Mouse (Mus musculus): Measurements from ENCODE around the gene Rer1.
A peak's percentile ranks its signal among the peaks of the same experiment; 100 is the strongest.

Gene Rer1

DNA sequence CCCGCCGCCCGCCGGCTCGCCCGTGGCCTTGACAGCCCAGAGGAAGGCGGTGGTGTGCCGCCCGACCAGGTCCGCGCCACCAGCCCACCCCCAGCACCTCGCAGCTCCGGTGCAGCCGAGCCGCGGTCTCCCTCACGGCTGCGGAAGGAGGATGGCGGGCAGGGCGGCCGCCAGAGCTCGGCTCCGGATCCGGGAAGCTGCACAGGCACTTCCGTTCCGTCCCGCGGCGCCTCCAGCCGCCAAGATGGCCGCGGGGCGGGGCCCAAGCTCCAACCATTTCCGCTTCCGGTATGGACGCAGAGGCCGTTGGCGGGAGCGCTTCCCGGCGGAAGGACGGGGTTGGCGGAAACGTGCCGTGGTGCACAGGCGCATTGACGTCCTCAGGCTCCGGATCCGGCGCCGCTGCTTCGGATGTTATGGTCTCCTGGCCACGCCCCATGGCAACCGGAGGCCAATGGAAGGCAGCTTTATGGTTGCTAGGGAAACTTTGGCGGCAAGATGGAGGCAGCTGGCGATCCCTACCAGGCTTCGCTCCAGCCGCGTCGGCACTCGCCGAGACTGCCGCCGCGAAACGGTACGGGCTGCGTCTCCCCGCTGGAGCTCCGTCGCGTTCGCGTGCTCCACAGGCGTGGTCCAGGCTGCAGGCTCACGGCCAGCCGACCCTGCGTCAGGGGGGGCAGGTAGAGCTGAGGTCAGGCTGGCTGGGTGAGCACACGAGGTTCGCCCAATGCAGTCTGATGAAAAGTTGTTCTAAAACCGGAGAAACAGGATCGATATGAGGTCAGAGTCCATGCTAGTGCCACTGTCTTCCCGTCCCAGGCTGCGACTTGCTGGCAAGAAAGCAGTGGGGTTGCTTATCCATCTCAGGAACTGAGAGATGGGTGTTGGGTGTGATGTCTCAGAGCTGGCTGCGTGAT, at the start of gene Rer1, which contains the start of gene Morn1:
Rer1 (minus strand) TSS at position 275 of the 917 bp plus-strand sequence.
Morn1 (plus strand) TSS at position 470 of the 917 bp plus-strand sequence.
- DNase-seq: peak; percentile 100

DNA sequence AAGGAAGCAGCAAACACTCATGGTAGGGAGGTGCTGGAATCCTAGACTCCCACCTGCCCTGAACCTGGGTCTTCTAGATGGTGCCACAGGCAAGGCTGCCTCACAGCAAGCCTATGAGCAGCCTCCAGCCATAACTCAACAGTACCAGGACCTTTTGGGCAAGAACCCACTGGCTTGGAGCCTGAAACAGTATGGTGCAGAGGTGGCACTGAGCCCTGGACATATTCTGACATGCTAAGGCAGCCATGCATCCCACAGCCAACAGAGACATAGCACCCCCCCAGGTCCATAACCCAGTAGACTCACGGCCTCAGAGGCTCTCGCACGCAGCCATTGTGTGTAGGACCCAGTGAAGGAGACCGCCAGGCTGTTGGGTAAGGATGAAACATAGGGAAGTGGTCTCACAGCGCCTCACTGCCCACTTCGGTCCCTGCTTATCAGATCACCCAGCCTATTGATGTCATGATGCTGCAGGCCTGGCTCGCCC, 48.5 kb upstream of the Rer1 start:
- peak; percentile 61 to 63 for DNase-seq

DNA sequence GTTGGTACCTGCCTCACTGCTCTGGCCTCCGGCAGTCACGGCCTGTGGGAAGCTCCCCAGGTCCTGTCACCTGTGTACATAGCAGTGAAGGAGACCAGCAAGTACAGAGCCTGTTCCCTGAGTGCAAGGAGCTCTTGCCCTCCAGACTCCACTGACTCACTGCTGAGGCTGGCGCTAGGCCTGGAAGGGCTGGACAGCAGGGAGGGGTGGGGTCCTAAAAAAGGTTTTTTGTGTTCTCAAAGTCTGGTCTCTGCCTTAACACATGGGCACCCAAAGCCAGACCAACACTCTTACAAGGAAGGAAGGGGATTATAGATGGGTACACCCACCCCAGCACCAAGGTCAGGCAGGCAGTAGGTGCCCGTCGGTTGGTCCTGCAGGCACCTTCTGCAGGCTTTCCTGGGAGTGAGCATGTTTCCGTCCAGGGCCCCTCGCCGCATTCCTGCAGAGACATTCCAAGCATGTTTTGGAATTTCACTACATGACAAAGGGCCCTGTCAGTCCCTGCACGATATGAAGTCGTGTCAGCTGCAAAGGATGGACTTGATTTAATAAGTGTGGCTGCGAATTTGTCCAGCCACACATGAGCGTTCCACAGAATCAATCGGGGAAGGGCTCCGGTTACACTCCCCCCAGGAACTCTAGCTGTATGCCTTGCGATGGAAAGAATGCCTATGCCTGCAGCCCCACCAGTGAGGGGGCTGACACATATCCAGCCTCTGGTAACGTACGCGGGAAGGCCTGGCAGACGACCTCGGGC, 47.7 kb upstream of the Rer1 start:
- peak in 1 of 2 experiments; percentile 37 for DNase-seq

DNA sequence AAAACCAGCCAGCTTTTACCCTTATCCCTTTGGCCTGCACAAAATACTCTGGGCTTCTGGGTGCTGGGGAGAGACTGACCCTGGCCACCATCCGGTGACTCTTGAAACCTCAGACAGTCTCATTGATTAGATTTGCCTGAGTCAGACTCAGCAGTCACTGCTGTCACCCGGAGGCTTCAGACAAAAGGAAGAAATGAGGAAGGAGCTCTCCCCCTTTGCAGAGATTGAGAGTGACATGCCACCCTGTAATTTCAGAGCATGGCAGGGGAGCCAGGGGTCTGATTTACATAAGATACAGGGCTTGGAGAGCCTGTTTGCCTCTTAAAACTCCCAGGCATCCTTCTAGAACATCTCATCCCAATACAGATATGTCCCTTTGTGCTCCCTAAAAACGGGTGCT, 47.0 kb upstream of the Rer1 start:
- DNase-seq: no peak

DNA sequence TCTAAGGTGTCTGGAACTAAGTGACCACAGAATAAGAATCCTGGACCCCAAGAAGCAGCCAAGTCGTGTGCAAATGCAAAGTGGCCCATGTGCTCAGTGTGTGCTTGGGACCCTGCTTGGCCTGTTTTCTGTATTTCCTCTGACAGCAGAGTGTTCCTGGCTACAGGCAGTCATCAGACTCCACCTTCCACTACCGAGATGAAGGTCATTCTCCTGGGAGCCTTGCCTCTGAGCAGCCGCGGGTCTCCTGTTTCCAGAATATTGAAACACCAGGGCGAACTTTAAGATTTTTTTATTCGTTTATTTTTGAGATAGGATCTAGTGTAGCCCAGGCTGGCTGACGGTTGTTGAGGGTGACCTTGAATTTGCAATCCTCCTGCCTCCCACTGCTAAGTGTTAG, 44.4 kb upstream of the Rer1 start:
- no peak for DNase-seq

DNA sequence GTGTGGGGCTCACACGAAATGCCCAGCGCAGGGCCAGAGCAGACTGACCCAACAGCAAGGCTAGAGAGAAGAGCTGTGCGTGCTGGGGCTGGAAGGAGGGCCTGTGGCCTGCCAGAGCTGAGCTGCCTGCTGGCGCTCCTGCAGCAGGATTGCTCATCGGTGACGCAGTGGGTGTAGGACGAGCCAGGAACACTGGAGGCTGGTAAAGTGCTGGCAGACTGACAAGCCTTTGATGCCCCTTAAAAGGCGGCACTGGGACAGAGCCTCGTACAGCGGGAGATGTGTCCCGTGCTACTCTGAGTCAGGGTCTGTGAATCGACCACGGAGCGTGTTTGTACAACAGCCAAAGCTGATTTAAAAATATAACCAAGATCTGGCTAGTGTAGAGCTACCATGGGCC, 43.8 kb upstream of the Rer1 start:
- DNase-seq: peak; percentile 88 to 91

DNA sequence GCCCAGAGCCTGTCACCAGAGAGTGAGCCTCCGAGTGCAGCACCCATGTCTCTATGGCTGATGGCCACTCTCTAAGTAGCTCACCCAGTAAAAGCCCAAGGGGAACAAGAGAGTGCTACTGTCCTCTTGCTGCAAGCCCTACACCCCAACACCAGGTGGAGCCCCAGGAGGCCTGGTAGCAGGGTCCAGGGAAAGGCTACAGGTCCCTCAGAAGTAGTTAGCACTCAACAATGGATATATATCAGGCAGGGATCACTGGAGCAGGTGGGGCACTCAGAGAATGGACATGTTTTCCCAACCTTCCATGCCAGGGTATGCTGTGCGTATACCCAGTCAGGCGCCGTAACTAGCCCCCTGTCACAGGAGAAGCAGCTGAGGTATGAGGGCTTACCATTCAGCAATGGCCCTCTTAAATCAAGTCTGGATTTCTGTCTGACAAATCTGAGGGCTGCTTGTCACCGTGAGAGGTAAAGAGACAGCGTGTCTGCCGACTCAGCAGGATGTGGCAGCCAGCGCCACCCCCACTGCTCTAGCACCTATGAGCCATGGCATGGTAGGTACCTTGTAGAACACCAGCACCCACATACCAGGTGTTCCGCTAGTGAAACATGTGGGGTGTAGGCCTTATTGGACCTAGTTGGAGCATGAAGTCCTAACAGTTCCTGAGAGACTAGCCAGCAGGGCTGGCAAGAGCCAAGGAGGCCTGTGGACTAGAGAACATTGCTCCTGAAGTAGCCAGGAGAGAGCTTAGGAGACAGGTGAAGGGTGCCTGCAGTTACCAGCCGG, 43.1 kb upstream of the Rer1 start:
- no peak for DNase-seq

DNA sequence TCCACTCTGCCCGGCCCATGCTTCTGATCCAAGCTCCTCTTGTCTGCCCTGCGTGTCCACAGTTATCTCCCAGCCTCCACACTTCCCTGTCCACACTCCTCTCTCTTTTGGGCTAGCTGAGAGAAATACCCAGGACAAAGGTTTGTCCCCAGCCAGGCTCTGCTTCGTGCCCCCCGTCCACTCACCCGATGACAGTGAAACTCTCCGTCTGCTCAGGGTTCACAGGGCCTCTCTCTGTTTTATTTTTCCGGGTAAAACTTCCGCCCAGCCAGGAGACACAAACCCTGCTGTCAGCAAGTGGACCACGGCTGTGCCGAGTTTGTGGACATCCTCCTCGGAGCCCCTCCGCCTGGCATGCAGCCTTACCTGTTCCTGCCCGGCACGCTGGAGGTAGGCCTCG, 42.2 kb upstream of the Rer1 start:
- DNase-seq: no peak

DNA sequence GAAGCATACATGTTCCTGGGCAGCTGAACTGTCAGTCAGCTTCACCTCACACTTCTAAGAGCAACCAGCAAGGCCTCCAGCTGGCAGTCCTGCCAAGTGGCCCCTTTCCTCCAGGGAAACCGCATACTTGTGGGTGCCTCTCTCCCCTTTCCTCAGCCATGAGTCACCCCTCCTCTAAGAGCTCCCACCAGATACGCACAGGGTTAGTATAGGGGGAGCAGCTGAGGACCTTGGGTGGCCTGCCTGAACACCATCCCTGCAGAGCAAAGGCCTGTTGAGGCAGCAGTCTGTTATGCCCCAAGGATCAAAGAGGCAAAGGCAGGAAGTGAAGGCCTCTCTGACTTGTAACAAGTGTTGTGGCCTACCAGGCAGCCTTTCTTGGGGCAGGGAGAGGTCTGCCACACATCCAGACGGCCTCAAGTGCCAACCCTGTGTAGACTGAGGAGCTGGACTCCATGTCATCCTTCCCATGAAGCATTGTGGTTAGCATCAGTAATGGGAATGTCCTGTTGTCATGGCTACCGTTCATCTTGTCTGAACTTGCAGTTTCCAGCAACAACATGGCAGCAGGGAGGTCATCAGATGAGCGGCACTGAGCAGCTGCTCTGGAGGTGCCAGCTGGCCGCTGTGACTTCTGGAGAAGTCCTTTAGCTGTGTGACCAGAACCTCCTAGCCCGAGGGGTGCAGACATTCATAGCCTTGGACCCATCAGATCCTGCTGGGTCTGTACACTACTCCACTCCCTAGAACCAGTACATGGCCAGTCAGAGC, 40.6 kb upstream of the Rer1 start:
- DNase-seq: no peak

DNA sequence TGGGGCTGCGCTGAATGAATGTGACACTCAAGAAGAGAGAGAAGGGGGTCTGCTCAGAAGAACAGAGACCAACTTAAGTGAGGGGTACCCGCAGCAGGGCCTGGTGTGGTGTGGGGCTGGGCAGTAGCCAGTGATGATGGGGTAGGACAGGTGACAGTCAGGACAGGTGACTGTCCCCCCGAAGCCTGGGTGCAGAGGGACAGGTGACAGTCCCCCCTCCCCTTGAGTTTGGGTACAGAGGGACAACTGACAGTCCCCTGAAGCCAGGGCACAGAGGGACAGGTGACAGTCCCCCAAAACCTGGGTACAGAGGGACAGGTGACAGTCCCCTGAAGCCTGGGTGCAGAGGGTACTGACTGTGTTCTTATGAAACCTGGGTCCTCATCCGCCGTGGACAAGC, 40.0 kb upstream of the Rer1 start:
- no peak for DNase-seq

DNA sequence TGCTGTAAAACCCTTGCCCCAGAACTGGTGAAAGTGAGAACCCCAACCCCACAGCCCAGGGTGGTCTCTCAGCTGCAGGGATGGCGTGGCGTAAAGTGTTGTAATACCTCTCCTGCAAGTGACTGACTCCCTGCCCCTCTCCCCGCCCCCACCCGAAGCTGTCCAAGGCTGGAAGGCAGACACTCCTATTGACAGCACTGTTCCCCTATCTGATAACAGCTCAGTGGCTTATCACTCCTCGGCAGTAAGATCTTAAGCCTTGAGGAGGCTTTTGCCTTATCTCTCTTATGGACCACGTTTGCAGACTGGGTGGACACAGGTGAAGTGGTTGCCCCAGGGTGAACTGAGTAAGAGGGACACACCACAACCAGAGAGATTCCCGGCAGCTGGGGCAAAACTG, 39.1 kb upstream of the Rer1 start:
- DNase-seq: no peak

DNA sequence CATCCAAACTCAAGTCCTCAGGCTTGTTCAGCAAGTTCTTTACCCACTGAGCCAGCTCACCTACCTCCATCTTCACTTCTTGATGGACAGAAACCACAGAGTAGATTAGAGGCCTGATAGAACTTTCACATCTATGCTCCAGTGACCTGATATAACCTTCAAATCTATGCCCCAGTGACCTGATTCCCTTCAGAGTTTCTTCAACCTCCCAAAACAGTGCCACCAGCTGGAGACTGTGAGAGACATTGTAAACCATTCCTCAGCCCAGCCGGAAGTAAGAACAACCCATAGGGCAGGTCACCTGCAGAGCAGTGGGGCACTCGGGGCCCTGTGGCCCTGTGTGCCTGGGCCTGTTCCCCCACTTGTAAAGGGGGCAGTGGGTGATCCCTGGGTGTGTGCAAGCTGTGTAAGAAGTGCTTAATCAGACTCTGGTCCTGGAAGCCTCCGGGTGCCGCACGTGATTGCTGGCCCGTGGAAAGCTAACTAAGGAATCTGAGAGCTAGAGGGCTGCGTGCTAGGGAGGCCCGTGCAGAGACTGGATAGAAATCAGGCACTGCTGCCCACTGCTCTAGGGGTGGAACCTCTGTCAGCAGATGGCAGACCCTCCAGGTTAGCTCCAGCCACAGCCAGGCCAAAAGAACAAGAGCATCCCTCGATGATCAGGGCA, 37.8 kb upstream of the Rer1 start:
- no peak for DNase-seq

DNA sequence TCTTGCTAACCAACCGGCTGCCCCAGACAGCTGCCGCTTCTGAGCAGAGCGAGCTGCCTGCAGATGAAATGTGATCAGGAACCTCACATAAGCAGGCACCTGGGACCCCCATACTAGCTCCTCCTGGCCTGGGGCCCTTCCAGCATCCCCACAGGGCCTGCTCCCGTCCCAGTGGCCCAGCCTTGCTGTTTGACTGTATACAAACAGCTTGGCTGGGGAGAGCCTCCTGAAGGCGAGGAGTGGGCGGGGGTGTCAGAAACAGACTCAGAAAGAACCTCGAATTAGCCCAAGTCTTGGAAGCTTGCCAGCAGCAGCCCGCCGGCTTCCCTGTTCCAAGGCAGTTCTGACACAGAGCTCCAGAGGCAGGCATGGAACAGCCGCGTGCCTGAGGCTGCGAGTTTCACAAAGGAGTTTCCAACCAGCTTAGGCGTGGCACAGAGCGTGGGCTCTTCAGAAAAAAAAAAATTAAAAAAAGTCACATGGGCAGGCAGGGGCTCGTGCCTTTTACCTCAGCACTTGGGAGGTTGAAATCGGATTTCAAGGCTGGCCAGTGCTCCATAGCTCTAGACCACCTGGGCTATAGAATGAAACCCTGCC, 36.4 kb upstream of the Rer1 start:
- DNase-seq: peak; percentile 90 to 92

DNA sequence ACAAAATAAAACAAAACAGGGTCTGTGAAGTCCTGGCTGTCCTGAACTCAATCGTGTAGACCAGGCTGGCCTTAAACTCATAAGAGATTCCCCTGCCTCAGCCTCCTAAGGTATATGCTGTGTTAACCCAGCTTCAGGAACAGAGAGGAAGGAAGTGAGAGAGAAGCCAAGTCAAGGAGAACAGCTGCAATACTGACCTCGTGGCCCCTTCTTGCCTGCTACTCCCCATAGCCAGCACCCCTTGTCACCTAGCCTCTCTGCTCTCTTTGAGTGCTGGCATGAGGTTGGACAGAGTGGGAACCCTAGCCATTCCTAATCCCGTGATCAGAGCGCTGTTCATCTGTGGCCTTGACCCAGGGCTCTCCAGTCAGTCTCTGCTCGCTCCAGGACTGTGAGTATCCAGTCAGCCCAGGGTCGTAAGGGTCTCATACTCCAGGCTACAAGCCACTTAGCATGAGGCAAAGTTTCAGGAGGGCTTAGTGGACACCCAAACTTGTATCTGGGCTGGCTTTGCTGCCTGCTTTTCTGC, 35.8 kb upstream of the Rer1 start:
- DNase-seq: no peak

DNA sequence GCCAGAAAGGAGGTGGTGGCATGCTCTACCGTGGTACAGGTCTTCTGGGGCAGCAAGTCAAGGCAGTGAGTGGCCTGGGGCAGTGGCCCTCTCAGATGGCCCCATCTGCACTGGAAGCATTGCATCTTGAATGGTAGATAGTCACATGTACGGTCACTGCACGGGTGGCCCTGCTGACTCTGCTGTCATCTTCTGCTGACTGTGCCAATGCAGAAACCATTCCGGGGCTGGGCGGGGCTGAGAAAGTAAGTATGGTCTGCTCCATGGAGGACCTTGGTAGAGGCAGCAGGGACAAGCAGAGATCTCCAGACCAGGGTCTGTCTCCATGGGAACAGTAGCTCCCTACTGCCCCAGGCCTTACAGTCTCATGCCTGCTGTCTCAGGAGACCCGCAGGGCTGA, 35.0 kb upstream of the Rer1 start:
- no peak for DNase-seq

DNA sequence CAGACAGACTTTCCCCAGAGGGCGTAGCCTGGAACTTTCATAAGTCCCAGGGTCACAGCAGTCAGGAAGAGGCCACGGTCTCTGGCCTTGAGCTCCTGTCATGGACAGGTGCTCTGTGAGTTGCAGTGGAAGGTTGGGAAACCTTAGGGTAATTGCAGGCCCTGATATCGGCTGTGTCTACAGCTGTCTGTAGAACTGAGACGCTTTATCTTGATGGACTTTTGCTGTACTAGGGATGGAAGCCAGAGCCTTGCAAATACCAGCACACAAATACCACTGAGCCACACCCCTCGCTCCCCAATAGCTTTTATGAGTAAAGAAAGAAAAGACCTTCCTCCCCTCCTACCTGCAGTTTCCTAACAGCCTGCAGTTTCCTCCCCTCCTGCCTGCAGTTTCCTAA, 34.4 kb upstream of the Rer1 start:
- no peak for DNase-seq

DNA sequence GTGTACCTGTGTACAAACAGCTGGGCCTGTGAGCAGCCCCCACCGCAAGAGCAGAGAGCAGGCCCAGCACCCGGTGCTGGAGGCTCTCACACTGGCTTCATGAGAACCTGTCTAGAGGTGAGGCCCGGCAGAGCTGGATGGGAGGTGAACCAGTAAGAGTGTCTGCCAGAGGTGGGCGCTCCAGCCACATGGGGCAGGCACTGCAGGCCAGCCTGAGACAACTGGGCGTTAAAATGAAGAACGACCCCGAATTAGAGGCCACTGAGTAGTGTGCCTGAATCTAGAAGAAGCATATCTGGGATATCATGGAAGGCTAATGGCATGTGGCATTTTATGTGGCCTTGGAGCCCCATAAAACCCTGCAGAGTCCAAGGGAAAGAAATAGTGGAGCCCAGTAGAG, 33.9 kb upstream of the Rer1 start:
- no peak for DNase-seq

DNA sequence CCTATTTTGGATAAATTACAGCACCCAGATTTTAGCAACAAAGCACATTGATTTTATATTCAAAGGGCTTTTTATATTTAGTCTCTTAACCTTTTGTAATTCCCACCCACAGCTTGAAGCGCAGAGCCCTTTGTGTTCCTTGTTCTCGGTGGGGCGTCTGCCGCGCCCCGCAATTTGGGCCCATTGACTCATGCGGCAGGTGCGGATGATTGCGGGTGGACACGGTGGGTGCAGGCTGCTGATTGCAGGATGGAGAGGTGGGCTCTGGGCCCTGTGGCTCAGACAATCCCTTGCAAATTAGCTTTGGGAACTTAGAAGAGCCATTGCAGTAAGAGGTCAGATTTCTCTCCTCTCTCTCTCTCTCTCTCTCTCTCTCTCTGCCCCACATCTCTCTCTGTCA, 32.1 kb upstream of the Rer1 start:
- no peak for DNase-seq

DNA sequence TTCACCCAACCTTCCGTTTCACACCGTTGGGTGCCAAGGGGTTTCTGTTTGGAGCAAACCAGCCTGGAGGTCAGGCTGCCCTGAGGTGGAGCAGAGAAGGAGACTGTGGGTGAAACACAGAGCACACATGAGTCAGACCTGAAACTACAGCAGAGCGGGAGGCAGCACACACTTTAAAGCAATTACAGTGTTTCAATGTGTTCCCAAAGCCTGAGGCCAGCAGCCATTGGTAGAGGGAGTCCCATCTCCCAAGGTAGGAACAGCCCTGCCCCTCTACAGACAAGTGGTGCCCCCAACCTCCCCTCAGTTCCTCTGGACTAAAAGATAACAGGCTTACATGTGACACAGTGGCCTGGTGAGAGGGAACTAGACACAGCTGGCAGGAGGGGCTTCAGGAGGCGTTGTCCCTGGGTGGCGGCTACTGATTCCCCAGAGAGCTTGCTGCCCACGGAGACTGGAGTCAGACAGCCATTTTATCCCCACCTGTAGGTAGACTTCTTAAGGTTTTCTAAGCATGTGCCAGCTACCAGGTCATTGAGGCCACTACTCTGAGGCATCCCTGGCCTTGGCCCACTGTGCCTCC, 31.3 kb upstream of the Rer1 start:
- no peak for DNase-seq

DNA sequence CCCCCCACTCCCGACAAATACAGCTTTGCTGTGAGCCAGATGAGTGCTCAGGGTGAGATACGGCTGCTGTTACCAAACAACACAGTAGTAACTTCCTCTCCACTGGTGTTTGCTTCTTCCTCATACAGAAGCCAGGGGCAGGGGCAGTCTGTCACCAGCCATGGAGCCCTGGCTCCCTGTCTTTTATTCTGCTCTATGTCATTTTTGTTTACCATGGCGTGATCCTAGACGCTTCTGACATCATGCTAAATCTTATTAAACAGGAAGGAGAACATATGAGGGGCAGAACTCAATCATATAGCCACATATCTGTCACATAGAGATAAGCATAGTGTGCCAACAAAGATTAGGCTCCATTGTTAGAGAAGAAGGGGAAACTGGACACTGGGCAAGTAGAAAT, 30.4 kb upstream of the Rer1 start:
- DNase-seq: no peak

All from cerebellum, postnatal 10 days (tissue).